Mouse (Mus musculus) cerebellum, adult 11 months (tissue): ENCODE data around the gene Slc35a5.
A peak's percentile ranks its signal among the peaks of the same experiment; 100 is the strongest.

ENCODE experiments used
- DNase-seq: peaks from one replicate; pipeline ENCODE4 v3.0.0; 2022

Gene Slc35a5

DNA sequence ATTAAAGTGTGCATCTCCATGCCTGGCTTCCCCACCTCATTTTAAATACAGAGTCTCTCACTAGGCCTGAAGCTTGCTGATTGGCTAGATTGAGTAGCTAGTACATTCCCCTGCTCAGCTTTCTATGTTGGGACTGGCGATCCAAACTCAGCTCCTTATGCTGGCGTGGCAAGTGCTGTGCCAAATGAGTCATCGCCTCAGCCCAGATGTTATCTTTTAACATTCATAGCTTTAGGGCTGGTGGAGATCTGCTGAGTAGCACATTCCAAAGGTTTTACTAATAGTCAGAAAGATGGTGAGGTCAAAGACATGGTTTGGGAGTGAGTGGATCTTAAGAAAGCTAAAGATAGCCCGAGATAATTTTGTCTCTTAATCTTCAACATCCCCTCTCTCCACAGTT lies 48.0 kb downstream of the Slc35a5 start:
- no peak for DNase-seq

DNA sequence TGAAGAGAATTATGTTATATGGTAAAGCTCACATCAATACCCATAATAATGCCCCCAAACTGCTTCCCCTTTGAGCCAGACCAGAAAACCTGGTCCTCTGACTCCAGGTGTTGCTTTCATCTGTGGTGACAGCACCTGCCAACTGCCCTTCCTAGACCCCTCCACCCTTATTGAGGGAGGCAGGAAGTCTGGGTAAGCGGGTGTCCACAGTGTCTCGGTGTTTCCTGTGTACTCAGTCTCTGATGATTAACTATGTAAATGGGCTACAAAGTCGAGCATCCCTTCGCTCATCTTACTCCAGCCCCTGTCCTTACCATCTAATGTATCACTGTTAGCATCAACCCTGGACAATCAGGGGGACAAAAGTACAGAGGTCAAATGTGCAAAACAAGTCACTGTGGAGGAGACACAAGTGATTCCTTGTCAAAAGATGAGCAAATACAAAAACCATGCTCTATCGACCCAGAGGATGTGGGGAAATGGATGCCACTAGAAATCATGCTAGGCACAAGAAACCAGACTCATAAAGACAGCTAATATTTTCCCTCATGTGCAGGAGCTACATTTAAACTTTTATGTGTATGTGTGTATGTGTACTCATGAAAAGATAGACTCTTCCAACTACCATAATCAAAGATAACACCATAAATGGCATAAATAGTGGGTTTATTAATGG lies 50.2 kb downstream of the Slc35a5 start:
- DNase-seq, result no peak

DNA sequence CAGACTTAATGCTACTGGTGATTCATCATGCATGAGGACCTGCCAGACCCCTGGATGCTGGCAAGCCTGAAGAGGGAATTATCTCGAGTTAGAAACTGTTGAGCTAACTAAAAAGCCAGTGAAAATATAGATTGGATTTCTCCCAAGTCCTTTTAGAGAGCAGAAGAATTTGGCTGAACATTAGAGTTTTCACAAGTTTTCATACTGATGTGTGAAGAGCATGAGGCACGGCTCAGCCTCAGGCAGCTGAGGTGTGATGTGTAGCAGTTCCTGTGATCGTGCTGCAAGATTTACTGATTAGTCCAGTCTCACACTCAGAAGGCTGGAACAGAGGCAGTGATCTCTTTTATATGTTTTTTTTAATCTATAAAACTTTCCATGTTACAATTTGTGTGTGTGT lies 53.5 kb downstream of the Slc35a5 start:
- DNase-seq, result no peak

DNA sequence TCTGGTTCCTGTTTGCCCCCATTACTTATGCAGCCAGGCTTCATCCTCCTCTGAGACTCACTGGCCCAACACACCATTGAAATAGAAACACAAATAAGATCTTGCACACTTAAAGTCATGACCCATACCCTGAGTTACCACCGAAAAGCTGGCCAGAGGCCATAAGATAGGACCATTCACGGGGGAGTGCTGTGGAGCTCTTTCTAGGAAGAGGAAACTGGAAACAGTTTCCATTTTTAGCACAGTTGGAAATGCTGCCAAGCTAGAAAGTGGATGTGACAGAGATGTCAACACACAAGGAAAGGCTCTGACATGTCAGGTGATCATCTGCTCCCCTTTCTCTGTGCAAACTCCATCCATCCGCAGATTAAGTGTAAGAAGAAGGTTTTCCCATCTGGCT lies 57.6 kb downstream of the Slc35a5 start:
- no peak for DNase-seq

DNA sequence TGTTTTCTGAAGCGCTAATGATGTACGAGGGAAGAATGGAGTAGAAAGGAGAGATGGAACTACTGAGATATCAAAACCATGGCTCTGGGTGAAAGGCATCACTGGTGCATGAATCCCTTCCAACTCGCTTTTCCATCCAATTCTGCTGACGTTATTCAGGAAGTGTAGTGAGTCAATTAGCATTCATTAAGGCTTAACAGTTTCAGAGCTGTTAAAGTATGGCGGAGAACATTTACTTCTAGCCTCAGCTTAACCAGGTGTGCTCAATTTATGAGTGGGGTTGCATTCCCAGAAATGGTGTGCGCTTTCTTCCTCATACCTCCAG lies 59.7 kb downstream of the Slc35a5 start:
- no peak for DNase-seq

DNA sequence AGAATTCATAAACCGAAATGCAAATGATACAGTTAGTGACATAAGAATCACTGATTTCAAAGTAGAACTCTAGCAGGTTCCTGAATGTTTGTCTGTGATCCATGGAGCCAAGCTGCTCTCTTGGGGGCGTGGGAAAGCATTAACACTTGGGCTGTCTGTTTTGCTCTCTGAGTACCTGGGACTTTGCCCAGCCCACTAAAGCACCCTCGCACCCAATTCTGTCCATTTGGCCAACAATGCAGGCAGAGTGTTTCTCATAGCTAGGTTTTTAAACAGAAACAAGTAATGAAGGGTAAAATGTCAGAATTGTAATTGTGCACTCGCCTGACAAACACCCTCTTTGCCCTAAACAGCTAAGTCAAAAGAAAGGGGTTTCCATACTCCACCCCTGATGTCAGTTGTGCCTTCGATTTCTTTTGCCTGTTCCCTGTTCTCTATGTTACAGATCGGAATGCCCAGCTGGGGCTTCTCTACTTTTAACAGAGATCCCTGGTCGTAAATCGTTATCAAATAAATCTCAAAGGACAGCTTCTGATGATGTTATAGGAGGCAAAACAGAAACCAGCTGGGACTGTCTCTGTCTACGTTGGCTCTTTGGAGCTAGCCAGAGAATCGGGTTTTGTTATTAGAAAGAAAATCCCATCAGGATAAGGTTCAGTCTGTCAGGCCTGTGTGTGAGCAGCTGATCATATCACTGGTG lies 60.2 kb downstream of the Slc35a5 start:
- DNase-seq, result no peak

DNA sequence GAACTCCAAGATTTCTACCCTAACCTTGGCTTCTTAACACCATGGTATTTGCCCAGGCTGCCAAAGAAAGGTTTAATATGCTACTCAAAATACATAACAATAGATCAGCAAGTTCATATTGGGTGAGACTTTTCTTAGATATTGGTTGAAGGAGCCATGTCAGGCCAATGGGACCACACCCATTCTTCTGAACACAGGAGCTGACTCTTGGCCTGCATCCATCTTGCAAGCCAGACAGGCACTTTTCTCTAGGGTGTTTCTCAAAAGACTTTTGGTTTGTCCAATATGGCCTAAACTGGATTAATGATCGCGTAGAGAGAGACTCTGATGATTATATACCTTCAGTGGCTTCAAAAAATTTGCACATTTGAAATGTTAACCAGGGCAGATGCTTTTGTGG lies 61.0 kb downstream of the Slc35a5 start:
- no peak for DNase-seq

DNA sequence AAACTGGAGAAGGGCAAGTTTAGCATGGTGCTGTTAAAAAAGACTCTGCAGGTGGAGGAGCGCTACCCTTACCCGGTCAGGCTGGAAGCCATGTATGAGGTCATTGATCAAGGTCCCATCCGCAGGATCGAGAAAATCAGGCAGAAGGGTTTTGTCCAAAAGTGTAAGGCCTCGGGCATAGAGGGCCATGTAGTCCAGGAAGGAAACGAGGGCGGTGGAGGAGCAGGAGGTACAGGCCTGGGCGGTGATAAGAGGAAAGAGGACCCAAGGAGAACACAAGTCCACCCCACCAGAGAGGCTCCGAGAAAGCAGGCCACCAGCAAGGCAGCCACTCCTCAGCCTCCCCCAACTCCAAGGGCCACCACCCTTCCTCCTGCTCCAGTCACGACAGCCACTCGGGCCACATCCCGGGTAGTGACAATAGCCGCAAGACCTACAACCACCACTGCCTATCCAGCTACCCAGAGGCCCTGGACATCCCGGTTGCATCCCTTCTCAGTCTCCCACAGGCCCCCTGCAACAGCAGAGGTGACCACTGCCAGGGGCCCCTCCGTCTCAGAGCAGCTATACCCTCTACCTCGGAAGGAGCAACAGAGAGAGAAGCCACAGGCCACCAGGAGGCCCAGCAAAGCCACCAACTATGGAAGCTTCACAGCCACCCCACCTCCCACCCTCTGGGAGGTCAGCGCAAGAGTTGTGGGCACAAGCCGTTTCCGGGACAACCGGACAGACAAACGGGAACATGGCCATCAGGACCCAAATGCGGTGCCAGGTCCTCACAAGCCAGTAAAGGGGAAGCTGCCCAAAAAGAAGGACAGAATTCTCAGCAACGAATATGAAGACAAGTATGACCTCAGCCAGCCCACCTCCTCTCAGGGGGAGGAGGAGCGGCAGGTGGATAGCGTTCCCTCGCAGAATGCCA lies 62.7 kb downstream of the Slc35a5 start:
- DNase-seq, result no peak

DNA sequence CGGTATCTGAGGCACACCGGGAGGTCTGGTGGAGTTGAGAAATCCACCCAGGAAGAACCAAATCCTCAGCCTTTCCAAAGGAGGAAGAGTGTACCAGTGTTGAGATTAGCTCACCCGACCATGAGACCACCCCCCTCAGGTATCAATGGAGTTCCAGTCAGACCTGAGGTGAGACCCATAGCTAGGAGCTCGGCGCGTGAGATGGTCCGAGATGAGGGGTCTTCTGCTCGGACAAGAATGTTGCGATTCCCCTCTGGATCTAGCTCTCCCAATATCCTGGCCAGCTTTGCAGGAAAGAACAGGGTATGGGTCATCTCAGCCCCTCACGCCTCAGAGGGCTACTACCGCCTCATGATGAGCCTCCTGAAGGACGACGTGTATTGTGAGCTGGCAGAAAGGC lies 63.5 kb downstream of the Slc35a5 start:
- DNase-seq, result no peak

DNA sequence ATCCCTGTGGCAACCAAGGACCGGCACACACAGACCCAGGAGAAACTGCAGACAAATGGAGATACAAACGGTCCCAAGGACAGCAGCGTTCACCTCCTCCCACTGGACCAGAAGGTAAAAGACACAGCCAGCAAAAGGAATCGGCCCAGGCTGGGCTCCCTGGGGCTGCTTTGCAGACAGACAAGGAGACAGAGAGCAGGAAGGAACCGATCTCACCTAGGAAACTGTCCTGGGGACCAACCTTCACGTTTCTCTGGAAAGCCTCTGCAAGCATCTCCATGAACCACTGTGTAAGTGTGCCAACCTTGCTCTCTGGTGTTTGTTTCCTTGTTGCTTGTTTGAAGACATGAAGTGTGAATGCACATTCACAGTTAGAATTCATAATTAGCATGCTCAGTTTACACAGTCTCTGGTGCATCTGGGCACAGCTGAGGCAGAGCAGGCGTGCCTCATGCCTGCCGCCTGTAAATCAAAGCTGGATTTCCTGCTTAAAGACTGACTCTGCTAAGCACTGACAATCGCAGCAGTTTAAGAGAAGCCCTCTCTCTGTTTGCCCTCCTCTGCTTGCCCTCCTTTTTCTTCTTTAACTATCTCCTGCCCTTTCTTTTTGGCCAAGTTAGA lies 64.3 kb downstream of the Slc35a5 start:
- no peak for DNase-seq

DNA sequence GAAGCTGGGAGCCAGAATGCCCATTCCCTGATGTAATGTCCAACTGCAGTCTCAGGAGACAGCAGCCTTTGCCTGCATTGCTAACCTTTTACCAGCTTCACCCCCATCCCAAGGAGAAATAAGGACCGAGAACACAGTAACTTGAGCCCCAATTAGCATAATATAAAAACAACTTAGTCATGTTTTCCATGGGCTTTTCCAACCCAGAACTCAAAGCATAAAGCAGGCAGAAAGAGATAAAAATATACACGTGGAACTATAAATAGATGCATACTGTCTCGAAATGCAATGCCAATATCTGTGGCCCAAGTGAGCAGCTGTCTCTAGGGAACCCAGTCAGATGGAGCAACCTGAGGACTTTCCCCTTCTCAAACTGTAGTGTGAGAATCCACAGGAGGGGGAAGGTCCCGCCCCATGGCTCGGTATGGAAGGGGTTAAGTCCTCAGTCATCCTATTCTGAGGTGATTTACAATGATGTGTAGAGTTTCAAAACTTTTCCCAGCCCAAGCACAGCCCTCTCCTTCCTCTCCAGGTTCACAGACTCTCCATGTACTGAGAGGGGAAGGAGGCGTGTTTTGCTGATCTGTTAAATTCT lies 65.3 kb downstream of the Slc35a5 start, which contains the start of gene Ccdc80:
TSS of gene Ccdc80 (plus strand) at position 266 of the 595 bp plus-strand sequence.
- no peak for DNase-seq

DNA sequence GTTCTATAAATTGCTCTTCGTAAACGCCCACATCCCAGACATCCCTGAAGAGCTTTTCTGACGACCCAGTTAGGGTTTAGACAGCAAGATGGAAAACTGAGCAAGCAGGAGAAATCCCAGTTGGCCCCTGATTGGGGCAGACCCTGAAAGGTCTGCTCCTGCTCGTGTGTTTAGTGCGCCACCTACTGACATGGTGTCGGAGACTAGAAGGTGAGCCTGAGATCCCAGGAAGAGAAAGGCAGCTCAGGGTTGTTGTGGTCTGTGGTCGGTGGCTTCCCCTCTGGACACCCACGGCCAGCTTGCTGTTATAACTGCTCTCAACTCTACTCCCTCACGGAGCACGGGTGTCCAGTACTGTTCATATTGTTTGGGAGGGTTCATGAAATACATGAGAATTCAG lies 68.5 kb downstream of the Slc35a5 start:
- peak; percentile 56 for DNase-seq
